Mouse (Mus musculus) thymus, postnatal 4 days (tissue): ENCODE results near the gene Fbxw7.

Source experiments
- DNase-seq: peaks from one replicate; pipeline ENCODE4 v3.0.0; 2021

The Fbxw7 gene

DNA sequence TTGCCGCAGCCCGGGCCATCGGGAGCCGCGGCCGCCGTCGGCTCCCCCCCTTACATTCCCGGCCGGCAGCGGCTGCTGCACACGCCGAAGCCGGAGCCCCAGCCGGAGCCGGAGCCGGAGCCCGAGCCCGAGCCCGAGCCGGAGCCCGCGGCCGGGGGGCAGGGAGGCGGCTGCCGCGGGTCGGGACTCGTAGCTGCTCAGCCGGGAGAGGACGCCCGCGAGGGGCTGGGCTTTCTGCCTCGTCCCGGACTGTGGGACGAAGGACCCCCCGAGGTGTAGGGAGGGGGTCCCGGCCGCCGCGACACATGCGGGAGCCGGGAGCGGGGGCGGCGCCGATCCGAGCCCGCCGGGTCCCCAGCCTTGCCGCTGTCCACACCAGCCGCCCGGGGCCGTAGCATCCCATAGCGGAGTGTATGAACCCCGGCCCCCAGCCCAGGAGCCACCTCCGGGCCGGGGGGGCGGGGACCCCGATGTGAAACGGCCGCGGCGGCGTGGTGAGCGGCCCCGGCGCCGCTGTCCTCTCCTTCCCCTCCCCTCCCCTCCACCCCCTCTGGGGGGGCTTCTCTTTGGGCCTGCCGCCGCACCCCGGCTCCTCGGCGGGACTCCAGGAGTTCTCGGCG is at the start of gene Fbxw7:
Gene Fbxw7, plus strand, starts transcription at position 507 of the 620 bp plus-strand sequence.
- DNase-seq, result no peak

DNA sequence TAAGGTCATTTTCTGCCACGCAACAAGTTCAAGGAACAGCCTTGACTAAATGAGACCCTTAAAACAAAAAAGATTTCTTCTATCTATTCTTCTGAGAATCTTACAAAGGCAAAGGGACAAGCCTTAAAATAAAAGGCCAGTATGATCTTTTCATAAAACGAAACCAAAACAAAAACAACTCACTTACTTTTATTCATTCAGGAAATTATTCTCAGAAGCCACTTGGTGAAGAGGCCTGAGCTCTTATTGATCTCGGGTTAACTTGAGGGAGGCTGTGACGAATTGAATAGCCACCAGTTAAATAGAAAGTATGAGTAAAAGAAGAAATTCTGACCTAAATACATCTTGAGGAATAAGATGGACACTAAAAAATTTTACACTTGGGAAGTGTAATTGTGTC is 46.1 kb upstream of the Fbxw7 start:
- no peak for DNase-seq

DNA sequence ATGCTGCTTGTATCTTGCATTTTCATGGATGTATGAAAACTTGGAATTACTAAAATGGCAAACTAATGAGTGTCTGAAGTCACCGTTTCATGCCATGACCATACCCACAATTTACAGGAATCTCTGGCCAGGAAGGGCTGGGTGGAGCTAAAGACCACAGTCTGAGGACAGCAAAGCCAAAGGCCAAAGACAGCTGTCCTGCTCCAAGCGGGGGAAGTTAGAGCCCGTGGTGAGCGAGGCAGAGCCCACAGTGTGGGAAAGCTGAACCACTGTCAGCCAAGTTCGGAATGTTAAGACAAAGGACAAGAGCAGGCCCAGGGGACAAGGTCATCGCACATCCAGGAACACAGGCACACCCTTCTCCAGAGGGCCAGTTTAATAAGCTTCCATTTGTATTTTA is 45.7 kb upstream of the Fbxw7 start:
- no peak for DNase-seq

DNA sequence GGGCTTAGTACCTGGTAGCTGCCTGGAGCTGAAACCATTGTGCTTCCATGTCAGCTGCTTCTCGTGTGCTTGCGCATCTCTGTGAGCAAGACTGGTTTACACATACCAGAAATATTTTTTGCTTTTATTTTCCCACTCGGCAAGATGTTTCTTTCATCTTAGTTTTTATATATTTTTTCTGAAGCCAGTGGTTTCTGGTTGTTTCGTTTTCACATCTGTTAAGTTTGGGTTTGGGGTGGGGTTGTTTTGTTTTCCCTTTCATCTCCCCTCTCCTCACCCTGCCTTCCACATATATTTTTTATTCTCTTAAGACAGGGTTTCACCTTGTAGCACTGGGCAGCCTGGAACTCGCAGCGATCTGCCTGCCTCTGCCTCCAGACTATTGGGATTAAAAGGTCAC is 44.5 kb upstream of the Fbxw7 start:
- DNase-seq, result no peak

DNA sequence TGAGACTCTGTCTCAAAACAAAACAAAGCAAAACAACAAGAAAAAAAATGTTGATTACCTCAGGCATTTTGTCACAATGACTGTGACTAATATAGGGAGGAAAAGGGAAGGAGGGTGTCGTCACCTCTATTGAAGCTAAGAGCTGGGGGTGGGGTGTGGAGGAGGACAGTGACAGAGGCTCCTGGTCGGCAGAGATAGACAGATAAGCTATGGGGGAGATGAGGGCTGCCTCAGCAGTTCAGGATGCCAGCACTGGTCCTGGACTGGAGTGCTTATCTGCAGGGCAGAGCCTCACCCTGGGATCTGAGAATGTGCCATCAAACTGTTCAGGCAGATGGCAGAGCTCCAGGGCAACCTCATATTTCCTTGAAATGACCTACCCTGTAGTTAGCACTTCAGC is 43.1 kb upstream of the Fbxw7 start:
- no peak for DNase-seq

DNA sequence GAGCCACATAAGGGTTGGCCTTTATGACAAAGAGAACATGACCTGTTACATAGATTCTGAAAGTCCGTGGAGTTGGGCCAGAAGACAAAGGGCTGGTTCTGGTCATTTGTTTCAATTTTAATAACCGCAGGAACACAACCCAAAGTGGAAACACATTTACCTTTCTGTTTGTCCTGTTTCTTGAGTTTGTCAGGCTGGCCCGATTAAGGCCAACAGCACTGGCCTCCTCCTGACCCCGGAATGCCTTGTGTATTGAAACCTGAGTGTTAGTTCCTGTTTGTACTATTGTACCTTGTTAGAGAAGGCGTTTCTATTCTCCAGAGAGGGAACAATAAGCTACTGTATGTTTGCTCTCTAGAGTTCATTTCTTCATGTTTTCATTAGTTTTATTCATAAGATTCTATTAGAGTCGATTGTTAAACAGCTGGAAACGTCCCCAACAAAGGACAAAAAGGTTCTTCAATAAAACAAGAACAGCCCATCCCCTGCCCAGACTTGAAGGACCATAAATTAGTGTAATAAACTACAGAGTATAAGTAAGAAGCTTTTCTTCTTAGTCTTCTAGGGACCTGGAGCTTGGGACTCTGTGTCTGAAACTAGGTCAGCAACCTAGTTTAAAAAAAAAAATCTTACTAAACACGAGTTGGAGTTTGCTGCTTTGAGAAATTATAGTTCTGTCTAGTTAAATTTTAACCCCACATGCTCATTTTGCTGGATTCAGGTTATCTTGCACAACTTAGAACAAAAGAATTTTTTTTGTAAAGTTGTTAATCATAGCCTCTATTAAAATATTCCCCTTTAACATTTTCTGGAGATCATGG is 40.6 kb upstream of the Fbxw7 start:
- no peak for DNase-seq

DNA sequence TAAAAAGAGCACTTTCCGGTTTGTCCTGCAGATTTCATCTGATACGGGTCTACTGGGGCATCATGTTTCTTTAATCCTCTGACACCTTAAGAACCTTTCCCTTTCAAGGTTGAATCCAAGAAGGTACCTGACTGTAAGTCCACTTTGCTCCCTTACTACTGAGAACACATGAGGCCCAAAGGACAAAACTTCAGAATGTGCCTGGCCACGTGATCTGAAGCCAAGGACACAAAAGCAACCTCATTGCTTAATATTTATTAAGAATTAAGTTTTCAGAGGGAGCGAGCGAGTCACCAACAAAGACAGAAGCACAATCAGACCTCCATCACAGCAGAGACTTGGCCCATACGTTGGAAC is 40.0 kb upstream of the Fbxw7 start:
- no peak for DNase-seq

DNA sequence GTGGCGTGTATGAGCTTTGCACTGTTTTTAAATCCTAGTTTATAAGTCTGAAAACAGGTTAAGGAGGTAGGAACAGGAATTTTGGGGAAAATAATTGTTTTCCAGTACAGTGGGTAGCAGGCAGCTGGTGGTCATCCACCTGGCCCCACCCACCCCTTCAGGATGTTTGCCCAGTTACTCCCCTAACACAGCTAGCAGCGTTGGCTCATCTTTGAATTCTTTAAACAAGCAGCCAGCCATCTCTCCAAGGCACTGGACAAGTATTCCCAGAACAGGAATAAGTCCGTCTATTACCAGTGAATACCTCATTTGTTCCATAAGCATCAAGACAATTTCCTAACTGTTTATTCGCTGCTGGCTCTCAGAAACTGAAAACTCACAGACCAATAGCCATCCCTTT is 39.5 kb upstream of the Fbxw7 start:
- no peak for DNase-seq

DNA sequence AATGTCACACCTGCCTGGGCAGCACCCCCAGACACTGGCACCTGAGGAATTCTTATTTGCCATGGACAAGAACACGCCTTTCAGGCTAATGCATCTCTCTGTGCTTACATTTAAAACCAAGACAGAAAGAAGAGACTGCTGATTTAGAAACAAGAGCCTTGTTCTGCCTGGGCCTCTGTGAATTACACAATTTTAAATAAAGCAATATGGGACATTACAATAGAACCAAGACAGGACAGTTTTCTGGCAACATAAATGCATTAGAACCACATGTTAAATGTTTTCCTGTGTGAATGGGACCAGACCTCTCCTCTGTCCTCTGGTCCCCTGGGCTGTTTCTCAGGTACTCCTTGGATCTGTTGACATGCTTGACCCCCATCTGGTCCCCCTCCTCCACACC is 39.0 kb upstream of the Fbxw7 start:
- no peak for DNase-seq

DNA sequence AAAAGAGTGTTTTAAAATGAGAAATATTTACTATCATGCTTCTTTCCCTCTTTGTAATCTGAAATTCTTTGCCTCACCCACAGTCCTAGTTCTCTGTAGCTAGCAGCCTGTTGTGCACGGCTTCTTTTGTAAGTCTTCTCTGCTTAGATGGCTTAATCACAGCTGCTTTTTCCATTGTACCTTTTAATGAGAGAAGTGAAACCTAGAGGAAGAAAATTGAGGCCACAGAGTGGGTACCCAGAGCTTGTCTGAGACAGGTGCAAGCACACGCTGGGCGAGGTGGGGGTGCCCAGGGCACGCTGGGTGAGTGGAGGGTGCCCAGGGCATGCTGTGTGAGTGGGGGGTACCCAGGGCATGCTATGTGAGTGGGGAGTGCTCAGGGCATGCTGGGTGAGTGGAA is 27.2 kb upstream of the Fbxw7 start:
- no peak for DNase-seq

DNA sequence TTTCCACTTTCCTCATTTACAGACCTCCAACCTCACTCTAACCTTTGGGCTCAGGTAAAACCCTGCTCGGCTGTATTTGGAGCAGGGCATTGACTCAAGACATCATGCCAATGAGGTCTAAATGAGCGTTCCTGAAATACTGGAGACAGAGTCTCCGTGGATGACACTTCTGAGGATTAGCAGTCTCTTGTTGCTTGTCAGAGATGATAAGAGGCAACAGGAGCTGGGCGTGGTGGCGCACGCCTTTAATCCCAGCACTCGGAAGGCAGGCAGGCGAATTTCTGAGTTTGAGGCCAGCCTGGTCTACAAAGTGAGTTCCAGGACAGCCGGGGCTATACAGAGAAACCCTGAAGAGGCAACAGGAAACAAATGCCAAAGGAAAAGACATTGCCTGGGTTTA is 11.0 kb upstream of the Fbxw7 start:
- DNase-seq, result no peak

DNA sequence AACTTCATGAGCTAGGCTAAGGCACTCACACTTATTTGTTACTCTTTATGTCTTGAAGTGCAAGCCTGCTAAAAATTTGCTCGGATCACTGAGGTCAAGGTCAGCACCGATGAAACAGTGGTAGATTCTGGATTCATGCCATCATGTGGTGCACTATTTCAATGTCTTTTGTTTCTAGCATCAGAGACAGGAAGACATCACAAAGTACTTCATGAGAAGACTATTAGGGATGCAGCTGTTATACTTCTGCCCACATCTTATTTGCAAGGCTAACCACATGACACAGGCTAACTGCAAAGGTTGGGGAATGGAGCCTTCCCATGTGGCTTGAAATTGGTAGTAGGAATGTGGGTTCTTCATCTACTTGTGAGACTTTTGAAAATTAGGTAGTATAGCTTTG is 8.9 kb upstream of the Fbxw7 start:
- no peak for DNase-seq

DNA sequence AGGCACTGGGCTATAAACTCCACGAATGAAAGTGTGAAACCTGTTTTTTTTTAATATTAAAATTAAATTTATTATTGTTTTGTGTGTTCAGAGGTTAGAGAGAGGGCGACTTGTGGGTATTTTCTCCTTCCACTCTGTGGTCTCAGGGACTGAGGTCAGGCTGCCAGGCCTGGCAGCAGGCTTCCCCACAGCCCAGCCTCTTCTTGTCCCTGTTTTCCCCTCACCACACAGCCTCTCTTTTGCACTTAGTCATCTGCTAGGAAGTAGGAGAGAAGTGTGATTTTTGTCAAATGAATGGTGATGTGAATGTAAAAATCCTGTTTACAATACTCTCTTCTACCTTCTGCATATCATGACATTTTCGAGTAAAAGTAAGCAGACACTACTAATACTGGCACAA is 7.2 kb upstream of the Fbxw7 start:
- no peak for DNase-seq

DNA sequence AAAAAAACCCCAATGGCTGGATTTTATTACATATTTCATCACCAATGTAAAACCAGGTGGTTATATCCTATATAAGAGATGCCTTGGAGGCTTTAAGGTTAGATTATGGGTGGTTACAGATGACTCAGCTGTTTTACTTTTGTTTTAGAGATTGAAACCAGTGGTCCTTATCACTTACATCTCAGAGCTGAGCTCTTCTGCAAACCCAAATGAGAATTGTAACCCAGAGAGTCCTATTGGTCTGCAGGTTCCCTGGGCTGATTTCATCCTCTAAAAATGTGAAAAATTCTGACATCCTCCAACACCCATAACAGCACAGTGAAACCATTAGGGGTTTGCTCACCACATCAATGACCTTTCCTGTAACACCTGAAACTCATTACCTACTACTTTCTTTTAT is 6.2 kb upstream of the Fbxw7 start:
- no peak for DNase-seq

DNA sequence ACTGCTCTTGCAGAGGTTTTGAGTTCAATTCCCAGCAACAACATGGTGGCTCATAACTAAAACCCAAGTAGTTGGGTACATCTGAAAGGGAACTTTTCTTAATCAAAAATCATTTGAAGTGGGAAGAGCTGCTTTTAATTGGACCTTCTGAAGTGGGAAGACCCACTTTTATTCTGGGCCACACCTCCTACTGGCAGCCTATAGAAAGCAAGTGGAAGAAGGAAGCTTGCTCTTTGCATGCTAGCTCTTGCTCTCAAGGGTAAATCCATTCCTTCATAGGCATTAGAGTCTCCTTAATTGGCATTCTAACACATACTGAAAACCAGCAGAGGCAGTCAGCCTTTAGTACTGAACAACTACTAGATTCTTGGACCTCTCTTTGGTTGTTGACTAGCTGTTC is 4.3 kb upstream of the Fbxw7 start:
- DNase-seq, result no peak

DNA sequence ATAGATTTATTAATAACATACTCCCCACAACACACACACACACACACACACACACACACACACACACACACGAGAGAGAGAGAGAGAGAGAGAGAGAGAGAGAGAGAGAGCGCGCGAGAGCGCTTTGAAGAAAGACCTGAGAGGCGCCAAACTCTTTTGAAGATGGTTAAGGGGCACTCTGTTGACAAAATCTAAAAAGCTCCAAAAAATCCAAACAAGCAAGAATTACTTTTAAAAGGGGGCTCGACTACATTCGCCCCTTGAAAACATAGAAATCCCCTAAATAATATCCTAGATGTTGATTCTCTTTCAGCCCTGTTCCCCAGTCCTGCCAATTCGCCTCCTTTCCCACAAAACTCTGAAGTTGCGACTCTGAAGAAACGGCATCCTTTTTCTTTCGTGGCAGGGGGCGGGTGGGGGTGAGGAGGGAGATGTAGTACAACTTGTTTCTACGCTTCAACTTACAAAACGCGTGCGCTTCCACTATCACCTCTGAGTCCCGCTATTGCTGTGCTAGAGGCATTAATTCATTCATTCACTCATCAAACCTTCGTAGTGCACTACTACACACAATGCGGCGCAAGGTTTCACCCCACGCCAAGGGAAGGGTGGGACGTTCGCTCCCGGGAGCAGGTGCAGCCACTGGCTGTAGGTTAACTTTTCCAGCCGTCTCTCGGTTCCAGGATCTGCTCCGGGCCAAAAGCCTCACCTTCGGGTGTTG is 1.5 kb upstream of the Fbxw7 start:
- no peak for DNase-seq

DNA sequence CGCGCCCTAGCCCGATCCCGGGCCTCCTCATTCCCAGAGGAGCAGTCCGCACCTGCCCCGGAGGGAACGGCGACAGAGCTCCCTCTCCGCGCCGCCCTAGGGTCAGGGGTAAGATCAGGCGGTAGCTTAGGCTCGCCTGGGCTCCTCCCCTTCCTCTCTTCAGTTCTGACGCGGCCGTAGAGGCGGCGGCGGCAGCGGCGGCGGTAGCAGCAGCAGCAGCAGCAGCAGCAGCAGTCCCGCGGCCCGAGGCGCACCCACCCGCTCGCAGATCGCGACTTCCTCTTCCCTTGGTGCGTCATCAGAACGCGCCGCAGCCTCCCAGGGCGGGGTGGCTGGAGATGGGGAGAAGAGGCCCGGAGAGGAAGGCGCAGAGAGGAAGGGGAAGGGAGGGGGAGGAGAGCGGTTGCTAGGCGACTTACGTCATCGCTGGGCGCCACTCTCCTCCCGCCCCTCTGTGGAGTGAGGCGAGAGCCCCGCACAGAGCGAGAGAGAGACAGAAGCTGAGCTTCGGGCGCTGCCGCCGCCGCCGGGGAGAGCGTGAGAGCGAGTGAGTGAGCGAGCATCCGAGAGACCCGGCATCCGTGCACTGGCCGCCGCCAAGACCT is 809 bp upstream of the Fbxw7 start:
- DNase-seq, result peak; percentile 100

DNA sequence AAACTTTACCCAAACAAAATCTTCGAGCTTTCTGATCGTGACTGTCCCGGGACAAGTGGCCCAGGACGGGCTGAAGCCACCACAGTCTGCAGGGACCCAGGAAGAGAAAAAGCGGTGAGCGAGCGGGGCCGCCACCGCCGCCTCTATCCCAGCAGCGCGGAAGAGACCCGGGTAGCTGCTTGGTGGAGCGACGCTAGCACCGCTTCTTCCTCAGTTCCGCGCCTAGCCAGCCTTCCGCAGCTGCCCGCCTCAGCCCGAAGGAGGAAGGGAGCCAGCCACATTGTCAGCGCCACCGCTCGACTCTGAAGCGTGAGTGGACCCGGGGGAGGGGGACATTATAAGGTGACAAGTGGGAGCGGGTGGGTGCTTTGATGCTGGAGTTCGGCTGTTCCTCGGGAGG is 393 bp downstream of the Fbxw7 start:
- DNase-seq, result peak; percentile 82

DNA sequence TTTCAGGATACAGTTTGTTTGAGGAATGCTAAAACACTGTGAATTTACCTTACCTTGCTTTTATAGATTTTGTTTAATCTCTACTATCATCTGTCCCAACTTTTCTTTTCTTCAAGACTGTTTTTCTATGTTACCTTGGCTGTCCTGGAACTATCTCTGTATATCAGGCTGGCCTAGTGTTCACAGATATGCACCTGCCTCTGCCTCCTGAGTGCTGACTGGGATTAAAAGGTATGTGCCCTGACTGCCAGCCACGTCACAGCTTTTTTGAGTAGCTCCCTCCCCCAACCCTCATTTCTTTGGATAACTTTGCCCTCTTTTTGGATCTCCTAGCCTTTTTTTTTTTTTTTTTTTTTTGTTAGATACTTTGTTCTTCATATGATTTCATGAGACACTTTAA is 1.9 kb downstream of the Fbxw7 start:
- DNase-seq, result no peak

DNA sequence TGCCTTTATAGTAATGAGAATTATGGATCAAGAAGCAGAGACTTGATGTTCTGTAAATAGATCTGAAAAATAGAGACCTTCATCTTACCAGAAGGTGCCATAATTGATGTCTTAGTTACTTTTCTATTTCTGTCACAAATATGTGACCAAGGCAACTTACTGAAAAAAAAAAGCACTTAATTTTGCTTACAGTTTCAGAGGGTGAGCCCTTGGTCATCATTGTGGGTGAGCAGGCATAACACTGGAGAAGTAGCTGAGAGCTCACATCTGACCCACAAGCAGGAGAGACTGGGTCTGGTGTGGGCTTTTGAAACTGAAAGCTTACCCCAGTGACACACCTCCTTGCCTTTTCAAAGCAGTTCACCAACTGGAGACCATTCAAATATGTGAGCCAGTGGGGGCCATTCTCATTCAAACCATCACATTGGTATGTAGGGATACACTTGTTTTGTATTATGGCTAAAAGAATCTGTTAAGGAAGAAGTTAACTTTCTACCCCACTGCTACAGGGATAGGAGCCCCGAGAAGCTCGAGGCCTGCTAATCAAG is 5.7 kb downstream of the Fbxw7 start:
- DNase-seq, result no peak

DNA sequence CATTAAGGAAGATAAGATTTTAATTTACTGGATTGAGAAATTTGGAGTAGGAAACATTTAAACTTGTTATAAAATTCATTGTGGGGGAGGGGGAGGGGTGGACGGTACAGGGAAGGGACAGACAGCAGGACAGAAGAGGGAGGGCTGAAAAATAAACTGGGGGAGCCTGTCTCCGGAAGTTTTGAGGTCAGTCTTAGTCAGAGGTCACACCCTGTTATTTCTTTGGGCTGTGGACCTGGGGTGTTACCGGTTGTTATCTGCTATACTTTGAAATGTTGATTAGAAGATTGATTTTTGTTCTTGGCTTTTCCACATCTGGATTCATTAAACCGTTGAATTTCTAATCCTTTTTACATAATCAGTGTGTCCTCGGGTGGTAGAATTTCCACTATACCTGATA is 10.9 kb downstream of the Fbxw7 start:
- no peak for DNase-seq

DNA sequence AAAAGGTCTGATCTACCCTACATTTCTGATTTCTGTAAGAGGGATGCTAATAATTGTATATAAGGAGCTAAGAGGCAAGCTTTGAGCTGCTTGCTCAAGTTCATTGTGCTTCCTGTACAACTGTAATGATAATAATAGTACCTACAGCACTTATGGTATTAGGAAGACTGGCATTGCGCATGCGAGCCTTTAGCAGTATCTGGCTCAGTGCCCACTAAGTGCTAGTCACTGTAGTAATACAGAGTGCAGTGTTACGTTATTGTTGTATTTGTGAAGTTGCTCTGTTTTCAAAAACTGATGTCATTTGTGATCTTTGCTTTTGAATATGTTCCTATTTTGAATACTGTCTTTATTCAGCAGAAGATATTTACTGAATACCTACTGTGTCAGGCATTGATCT is 11.3 kb downstream of the Fbxw7 start:
- DNase-seq, result no peak

DNA sequence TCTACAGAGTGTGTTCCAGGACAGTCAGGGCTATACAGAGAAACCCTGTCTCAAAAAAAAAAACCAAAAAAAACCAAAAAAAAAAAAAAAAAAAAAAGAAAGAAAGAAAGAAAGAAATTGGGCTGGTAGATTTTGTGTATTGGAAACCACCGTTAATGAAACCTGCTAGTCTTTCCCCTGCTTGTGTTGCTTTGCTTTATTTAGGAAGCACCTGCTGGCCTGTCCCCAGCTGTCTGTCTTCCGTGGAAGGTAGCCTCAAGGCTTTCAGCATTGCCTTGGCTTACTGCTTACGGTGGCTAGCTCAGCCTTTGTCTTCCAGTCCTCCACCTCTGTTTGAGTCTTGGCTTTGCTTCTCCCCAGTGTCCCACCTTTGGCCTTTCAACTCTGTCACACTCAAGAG is 11.9 kb downstream of the Fbxw7 start:
- no peak for DNase-seq

DNA sequence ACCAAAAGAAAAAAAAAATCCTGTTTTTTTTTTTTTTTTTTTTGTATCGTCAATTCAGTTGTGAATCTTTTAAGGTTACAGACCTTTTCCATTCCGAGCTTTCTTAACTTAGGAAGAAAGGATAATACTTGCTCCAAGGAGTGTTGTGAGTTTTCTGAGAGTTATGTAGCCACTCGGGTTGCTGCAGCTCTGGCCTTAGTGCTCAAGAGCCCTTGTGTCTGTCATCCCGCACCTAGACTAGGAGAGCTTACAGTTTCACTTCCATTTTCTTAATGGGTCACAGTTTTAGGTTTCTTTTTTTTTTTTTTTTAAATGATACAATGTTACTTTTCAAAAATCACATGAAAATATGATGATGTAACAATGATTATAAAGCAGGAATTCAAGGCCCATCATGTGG is 12.5 kb downstream of the Fbxw7 start:
- no peak for DNase-seq
